Mouse (Mus musculus) heart, adult 2 months (tissue): Measurements from ENCODE around the gene Dcaf11. TPM values are rescaled to one million over a fixed set of nuclear protein-coding genes. Genes with fewer than 3 reads are reported as not detected.
A peak's percentile ranks its signal among the peaks of the same experiment; 100 is the strongest.

Source experiments
- DNase-seq, 2 experiments: peaks; one replicate each; pipeline ENCODE4 v3.0.0; 2021
- H3K27ac ChIP-seq: fragments of 200-600 bp; 2 replicates; pipeline ENCODE4 v1.8.1; 2022
- H3K27me3 ChIP-seq: fragments of 200-500 bp; 2 replicates; pipeline ENCODE4 v1.6.1; 2012; ENCODE audit warnings: mild to moderate bottlenecking, low read length, inconsistent platforms, mixed read lengths; ENCODE audit not compliant: control insufficient read depth, insufficient read depth
- H3K36me3 ChIP-seq: fragments of 200-500 bp; 2 replicates; pipeline ENCODE4 v1.6.1; 2012; ENCODE audit warnings: low read length, inconsistent platforms; ENCODE audit not compliant: control insufficient read depth, insufficient read depth
- H3K4me1 ChIP-seq: fragments of 200-500 bp; 2 replicates; pipeline ENCODE4 v1.6.1; 2011; ENCODE audit warnings: low read length; ENCODE audit not compliant: control insufficient read depth, insufficient read depth
- H3K4me3 ChIP-seq: fragments of 200-600 bp; 2 replicates; pipeline ENCODE4 v1.8.1; 2022
- H3K79me2 ChIP-seq: fragments of 200-500 bp; replicated peaks from 2 replicates; pipeline ENCODE4 v1.6.1; 2012; ENCODE audit warnings: mild to moderate bottlenecking, inconsistent platforms, low read length, moderate library complexity, mixed read lengths; ENCODE audit not compliant: control insufficient read depth, insufficient read depth
- H3K9ac ChIP-seq: fragments of 200-500 bp; 2 replicates; pipeline ENCODE4 v1.6.1; 2012; ENCODE audit warnings: low read depth, mild to moderate bottlenecking, control low read depth, inconsistent platforms, low read length, mixed read lengths
- CTCF ChIP-seq: fragments of 200-600 bp; IDR thresholded peaks from 2 replicates; pipeline ENCODE4 v1.8.1; 2022; ENCODE audit warnings: antibody characterized with exemption, mild to moderate bottlenecking, moderate library complexity
- EP300 ChIP-seq: fragments of 200-500 bp; IDR thresholded peaks from 2 replicates; pipeline ENCODE4 v1.6.1; 2011; ENCODE audit warnings: low read depth, low read length, control low read depth; ENCODE audit not compliant: insufficient read depth
- POLR2A ChIP-seq: fragments of 200-500 bp; IDR thresholded peaks from 2 replicates; pipeline ENCODE4 v1.6.1; 2011; ENCODE audit warnings: mild to moderate bottlenecking, low read depth, low read length, control low read depth; ENCODE audit not compliant: insufficient read depth
- WGBS: fragments of 180-500 bp; shearing (Covaris S2); methylation state at CpG from one replicate; pipeline ENCODE4 v1.1.7; 2018; 5-methylcytosine and 5-hydroxymethylcytosine counted together
- intact Hi-C: fragments of 180-260 bp; cut with DNase I; formaldehyde crosslinking; loops from one replicate; pipeline ENCODE4 v1.15.1; 2025
- polyA plus RNA-seq: library from polyadenylated mRNA; depleted of rRNA; stranded (reverse); fragments of >200 nt; gene quantifications from 2 replicates; pipeline ENCODE4 v1.2.3, GENCODE M21; 2012
- total RNA-seq, 2 experiments: library from RNA; stranded (reverse); gene quantifications; 2 replicates each; pipeline ENCODE4 v1.2.3; 2021

The Dcaf11 gene
- total and polyA plus RNA-seq, 3 experiments = 136 to 160 (median 151) TPM

GRCm38 (mm10) chr14:55608339-55608738 is 48.5 kb downstream of the Dcaf11 start:
- intact Hi-C loops = no loop called here
- no peak overlapping the region for H3K9ac ChIP-seq
- peaks cover 10% of the 10 kb centered on the region for H3K4me1 ChIP-seq
- H3K27ac ChIP-seq = no peak overlapping the region
- peaks cover 10% of the 10 kb centered on the region for H3K36me3 ChIP-seq
- no peaks in the 10 kb centered on the region for H3K27me3 ChIP-seq
- TF ChIP-seq CTCF (no peak), POLR2A (no peak), EP300 (no peak)
- DNase-seq = no peak
- no peak overlapping the region for H3K4me3 ChIP-seq
- no peaks in the 10 kb centered on the region for H3K79me2 ChIP-seq
- WGBS = 92% methylated on average over 6 of the region's 6 CpGs

GRCm38 (mm10) chr14:55613346-55613745 is 53.5 kb downstream of the Dcaf11 start:
- no peaks in the 10 kb centered on the region for H3K36me3 ChIP-seq
- H3K27me3 ChIP-seq = no peaks in the 10 kb centered on the region
- no peak overlapping the region for H3K27ac ChIP-seq
- H3K4me1 ChIP-seq = no peaks in the 10 kb centered on the region
- H3K9ac ChIP-seq = no peak overlapping the region
- whole genome bisulfite sequencing = 46% methylated on average over 6 of the region's 6 CpGs
- no peaks in the 10 kb centered on the region for H3K79me2 ChIP-seq
- no peak overlapping the region for H3K4me3 ChIP-seq
- TF ChIP-seq CTCF = no peak
- intact Hi-C loops = no loop called here
- DNase-seq = no peak

DNA sequence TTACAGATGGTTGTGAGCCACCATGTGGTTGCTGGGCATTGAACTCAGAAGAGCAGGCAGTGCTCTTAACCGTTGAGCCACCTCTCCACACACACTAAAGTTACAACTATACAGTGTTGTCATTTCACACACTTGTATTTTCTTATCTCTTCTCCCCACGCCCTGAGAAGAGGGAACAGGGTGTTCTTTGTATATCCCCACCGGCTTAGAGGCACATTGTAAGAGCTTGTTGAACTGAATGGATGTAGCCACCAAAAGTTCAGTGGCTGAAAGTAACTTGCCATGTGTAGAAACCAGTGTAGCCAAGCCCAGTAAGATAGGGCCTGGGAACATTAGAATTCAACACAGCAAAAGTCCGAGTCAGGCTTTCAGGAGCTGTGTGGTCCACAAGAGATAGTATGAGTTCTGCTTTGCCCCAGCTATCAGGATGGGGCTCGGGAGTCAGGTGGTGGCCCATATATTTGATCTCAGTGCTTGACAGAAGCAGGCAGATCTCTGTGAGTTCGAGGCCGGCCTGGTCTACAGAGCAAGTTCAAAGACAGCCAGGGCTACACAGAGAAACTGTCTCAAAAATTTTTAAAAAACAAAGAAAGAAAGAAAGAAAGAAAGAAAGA is 54.9 kb downstream of the Dcaf11 start:
- 68% methylated on average over 7 of the region's 7 CpGs for WGBS
- no peak overlapping the region for H3K4me3 ChIP-seq
- H3K36me3 ChIP-seq = no peaks in the 10 kb centered on the region
- H3K27me3 ChIP-seq = no peaks in the 10 kb centered on the region
- TF ChIP-seq EP300 = no peak
- TF ChIP-seq CTCF = no peak
- no peak for TF ChIP-seq POLR2A
- intact Hi-C loops = no loop called here
- no peak for DNase-seq
- H3K9ac ChIP-seq = no peak overlapping the region
- no peaks in the 10 kb centered on the region for H3K4me1 ChIP-seq
- H3K79me2 ChIP-seq = no peaks in the 10 kb centered on the region
- no peak overlapping the region for H3K27ac ChIP-seq

DNA sequence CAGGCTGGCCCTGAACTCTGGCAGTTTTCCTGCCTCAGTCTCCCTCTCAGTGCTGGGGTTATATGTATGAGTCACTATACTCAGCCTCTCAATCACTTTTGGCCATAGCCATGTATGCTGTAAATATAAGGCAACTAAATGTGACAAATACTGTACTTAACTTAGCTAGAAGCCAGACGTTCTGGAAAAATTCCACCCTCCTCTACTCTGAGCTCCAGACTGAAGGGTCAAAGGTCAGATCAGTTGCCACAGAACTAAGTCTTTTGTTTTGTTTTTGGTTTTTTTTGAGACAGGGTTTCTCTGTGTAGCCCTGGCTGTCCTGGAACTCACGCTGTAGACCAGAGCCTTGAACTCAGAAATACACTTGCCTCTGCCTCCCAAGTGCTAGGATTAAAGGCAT is 56.1 kb downstream of the Dcaf11 start:
- 65% methylated on average over 2 of the region's 2 CpGs for WGBS
- DNase-seq = no peak
- Histone ChIP-seq H3K9ac (no peak overlapping the region), H3K27ac (no peak overlapping the region), H3K36me3 (no peaks in the 10 kb centered on the region), H3K27me3 (no peaks in the 10 kb centered on the region), H3K4me1 (no peaks in the 10 kb centered on the region), H3K4me3 (no peak overlapping the region), H3K79me2 (no peaks in the 10 kb centered on the region)
- intact Hi-C loops = no loop called here
- no peak for TF ChIP-seq CTCF
- no peak for TF ChIP-seq EP300
- no peak for TF ChIP-seq POLR2A

DNA sequence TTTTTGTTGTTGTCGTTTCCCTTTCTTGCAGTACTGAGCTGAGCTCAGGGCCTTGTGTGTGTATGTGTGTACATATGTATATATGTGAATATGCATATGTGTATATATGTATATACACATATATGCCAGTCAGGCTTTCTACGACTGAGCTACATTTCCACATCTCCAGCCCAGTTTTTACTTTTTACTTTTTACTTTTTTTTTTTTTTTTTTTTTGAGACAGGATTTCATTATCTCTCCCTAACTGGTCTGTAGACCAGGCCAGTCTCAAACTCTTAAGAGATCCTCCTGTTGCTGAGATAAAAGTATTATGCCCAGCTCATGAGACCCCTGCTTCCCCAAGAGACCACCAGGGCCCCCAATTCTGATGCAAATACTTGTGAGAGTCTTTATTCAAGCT is 57.0 kb downstream of the Dcaf11 start:
- Histone ChIP-seq H3K79me2 (no peaks in the 10 kb centered on the region), H3K36me3 (no peaks in the 10 kb centered on the region), H3K9ac (no peak overlapping the region), H3K4me3 (no peak overlapping the region), H3K27me3 (no peaks in the 10 kb centered on the region), H3K4me1 (no peaks in the 10 kb centered on the region), H3K27ac (no peak overlapping the region)
- WGBS = 77% methylated on average over 2 of the region's 2 CpGs
- no peak for DNase-seq
- TF ChIP-seq POLR2A (no peak), EP300 (no peak), CTCF (no peak)
- intact Hi-C loops = no loop called here

DNA sequence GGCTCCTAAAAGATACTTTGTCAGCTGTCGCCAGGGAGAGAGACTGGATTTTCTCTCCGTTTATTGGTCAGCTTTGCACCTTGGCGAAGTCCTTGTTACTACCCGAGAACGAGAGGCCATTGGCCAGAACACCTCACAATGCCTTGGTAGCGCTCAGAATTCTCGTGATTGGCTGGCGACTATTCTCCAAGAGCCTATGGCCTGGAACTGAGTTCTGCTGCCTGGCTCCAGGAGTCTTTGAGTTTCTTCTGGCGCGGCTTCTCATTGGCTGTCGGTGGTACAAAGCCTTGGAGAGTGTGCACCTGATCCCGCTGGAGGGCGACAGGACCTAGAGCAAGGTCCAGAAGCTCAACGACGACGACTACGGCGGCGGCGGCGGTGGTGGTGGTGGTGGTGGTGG is 58.0 kb downstream of the Dcaf11 start, which contains the start of gene Rec8:
TSS of gene Rec8 (plus strand) at position 216 of the 400 bp plus-strand sequence.
- H3K27ac ChIP-seq = no peak within 1 kb of the TSS
- DNase-seq = no peak

More for the DNA sequence above, 58.0 kb downstream of the Dcaf11 start, which contains the start of gene Rec8:
- intact Hi-C loops = no loop called here
- 22% methylated on average over 21 of the region's 21 CpGs for WGBS
- no peaks in the 10 kb centered on the region for H3K79me2 ChIP-seq
- no peak within 1 kb of the TSS for H3K4me3 ChIP-seq
- H3K27me3 ChIP-seq = no peaks in the 10 kb centered on the region
- peak; percentile 11; the same call in 1 of the 2 replicates for TF ChIP-seq CTCF
- no peak for TF ChIP-seq POLR2A
- no peaks in the 10 kb centered on the region for H3K4me1 ChIP-seq
- no peak within 1 kb of the TSS for H3K9ac ChIP-seq
- no peaks in the 10 kb centered on the region for H3K36me3 ChIP-seq
